Mouse (Mus musculus) cerebellum, adult 2 months (tissue): ENCODE results near the gene Tbc1d10c.

Experiments used
- CTCF ChIP-seq: fragments of 200-500 bp; IDR thresholded peaks from 2 replicates; pipeline ENCODE4 v1.5.1; 2011; ENCODE audit warnings: low read depth, mild to moderate bottlenecking, control low read depth, low read length, moderate library complexity, borderline replicate concordance; ENCODE audit not compliant: insufficient read depth
- POLR2A ChIP-seq: fragments of 200-500 bp; IDR thresholded peaks from 2 replicates; pipeline ENCODE4 v1.6.1; 2011; ENCODE audit warnings: low read length, control low read depth, borderline replicate concordance; ENCODE audit not compliant: insufficient read depth

DNA sequence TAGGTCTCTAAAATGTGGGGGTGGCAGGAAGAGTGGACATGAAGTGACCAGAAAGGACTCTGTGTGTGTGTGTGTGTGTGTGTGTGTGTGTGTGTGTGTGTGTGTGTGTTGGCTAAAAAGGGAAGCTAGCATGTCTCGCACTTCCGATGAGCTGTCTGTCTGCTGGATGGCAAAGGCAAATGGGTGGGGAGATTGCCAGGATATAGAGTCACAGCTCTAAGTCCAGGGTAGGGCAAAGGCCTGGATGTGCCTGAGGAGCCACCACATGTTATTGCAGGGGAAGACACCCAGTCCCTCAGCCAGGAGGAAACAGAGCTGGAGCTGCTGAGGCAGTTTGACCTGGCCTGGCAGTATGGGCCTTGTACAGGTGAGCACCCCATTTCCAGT is 41.1 kb upstream of the Tbc1d10c start:
- TF ChIP-seq CTCF (no peak), POLR2A (no peak)
